Mouse (Mus musculus): Measurements from ENCODE around the gene B230104I21Rik. TPM values are rescaled to one million over a fixed set of nuclear protein-coding genes. Genes with fewer than 3 reads are reported as not detected.

The B230104I21Rik gene
- polyA plus RNA-seq, 1 experiment from 2014 or later = not detected

DNA sequence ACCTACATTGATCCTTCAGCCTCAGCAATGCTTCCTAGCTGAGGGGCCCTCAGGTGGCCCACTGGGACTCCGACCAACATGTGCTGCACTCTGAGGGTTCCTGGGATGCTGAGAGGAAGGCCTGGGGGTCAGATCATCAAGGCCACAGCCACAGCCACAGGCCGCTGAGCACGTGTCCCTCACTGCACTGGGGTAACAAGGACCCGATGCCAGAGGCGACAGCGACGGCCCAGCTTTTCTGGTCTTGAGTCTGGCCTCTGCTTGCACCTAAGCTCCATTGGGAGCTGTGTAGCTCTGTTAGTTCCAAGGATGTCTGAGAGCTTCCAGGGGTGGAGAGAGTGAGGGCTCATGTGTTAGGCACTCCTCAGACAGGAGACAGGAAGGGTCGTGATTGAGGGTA, 34.9 kb downstream of the B230104I21Rik start:
- 0 out of 2 replicates have a peak, but pooled peaks cover 3% of the 10 kb centered on the region for H3K4me1 ChIP-seq (ENCODE audit: insufficient read depth)
- H3K27ac ChIP-seq (ENCODE audit: low read depth) = no peak overlapping the region
- 80% methylated on average over 8 of the region's 8 CpGs for WGBS (ENCODE audit: insufficient replicate concordance)
- ATAC-seq (no peak), DNase-seq (no peak)
- H3K27me3 ChIP-seq (ENCODE audit: insufficient read depth, low read length) = no peaks in the 10 kb centered on the region
- H3K4me3 ChIP-seq (ENCODE audit: low read depth, low read length) = no peak overlapping the region
- H3K9ac ChIP-seq (replicated peaks) = no peak overlapping the region
- no peak overlapping the region for H3K4me2 ChIP-seq (ENCODE audit: low read depth, low read length)
- no peaks in the 10 kb centered on the region for H3K9me3 ChIP-seq (ENCODE audit: low read length)
- TF ChIP-seq EP300 (IDR thresholded peaks at IDR 0.05; ENCODE audit: low read depth) (no peak), CTCF (IDR thresholded peaks at IDR 0.05; ENCODE audit: low read depth) (no peak)
- H3K36me3 ChIP-seq (replicated peaks; ENCODE audit: insufficient read depth, low read length) = no peaks in the 10 kb centered on the region

DNA sequence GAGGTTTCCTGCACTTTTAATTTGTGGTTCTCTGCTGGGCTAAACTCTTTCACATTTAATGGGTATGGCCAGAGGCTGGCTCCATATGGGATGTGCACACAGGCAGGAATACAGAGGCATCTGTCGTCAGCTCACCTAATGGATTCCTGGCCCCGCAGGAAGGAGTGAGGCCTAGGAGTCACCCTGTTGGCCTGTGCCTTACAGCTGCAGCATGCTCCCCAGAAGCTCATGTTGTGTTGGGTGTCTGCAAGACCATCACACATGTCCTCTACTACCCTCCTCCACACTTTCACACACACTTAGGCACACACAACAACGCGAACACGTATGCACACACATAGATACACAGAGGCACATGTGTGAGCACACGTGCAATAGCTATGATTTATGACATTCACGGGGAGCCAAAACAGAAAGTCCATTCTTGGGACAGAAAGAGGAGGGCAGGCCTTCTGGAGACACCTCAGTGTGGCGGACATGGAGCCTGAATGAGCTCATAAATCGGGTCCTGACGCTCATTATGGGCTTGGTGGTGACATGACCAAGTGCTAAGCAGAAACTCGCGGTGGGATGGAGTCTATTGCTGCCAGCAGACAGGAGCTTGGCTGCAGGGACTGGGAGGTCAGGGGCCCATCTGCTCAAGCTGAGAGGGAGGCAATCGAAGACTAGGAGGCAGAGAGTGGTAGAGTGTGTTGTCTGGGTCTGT, 35.8 kb downstream of the B230104I21Rik start:
- 71% methylated on average over 13 of the region's 13 CpGs for WGBS (ENCODE audit: insufficient replicate concordance)
- no peak for ATAC-seq
- TF ChIP-seq CTCF (IDR thresholded peaks at IDR 0.05; ENCODE audit: low read depth) (no peak), EP300 (IDR thresholded peaks at IDR 0.05; ENCODE audit: low read depth) (no peak)

DNA sequence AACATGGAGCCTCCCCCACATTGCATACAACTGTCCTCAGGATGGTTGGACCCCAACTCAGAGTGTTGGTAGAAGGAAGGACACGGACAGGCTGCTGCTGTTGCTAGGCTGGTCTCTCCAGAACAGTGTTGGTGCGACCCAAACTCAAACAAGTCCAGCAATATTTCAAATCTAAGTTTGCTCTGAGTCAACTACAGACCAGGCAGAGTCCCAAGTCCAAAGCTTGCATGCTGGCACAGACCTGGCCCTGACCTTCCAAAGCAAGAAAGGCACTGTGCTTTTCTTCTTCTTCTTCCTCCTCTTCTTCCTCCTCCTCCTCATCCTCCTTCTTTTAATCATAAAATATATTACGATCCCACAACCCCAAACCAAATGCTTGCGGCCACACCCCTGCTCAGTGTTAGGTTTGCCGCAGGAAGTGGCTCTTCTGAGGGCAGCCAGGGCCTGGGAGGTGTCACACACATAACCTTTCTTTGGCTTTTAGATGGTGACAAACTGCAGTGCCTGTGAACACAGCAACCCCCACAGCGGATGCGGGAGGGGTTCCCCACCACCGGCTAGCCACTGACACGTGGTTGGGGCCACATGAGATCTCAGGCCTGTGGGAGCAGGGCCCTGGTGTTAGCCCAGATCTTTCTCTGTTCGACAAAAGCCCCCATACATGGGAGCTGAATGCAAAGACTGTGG, 40.2 kb downstream of the B230104I21Rik start:
- Histone ChIP-seq H3K27ac (ENCODE audit: low read depth) (peak overlapping the region; percentile 74), H3K4me2 (ENCODE audit: low read depth, low read length) (no peak overlapping the region), H3K9ac (replicated peaks) (no peak overlapping the region), H3K27me3 (ENCODE audit: insufficient read depth, low read length) (no peaks in the 10 kb centered on the region), H3K4me1 (ENCODE audit: insufficient read depth) (peaks cover 7% of the 10 kb centered on the region; the same call in 1 of the 2 replicates), H3K36me3 (replicated peaks; ENCODE audit: insufficient read depth, low read length) (no peaks in the 10 kb centered on the region), H3K9me3 (ENCODE audit: low read length) (no peaks in the 10 kb centered on the region), H3K4me3 (ENCODE audit: low read depth, low read length) (no peak overlapping the region)
- ATAC-seq (peak; percentile 78), DNase-seq (no peak)
- no peak for TF ChIP-seq EP300 (IDR thresholded peaks at IDR 0.05; ENCODE audit: low read depth)
- TF ChIP-seq CTCF (IDR thresholded peaks at IDR 0.05; ENCODE audit: low read depth) = no peak
- 42% methylated on average over 10 of the region's 10 CpGs for WGBS (ENCODE audit: insufficient replicate concordance)

More for the DNA sequence above, 35.8 kb downstream of the B230104I21Rik start:
- DNase-seq = no peak
- H3K9ac ChIP-seq (replicated peaks) = no peak overlapping the region
- peaks cover 7% of the 10 kb centered on the region; the same call in 1 of the 2 replicates for H3K4me1 ChIP-seq (ENCODE audit: insufficient read depth)
- no peaks in the 10 kb centered on the region for H3K9me3 ChIP-seq (ENCODE audit: low read length)
- H3K36me3 ChIP-seq (replicated peaks; ENCODE audit: insufficient read depth, low read length) = no peaks in the 10 kb centered on the region
- no peak overlapping the region for H3K4me3 ChIP-seq (ENCODE audit: low read depth, low read length)
- H3K4me2 ChIP-seq (ENCODE audit: low read depth, low read length) = no peak overlapping the region
- no peak overlapping the region for H3K27ac ChIP-seq (ENCODE audit: low read depth)
- H3K27me3 ChIP-seq (ENCODE audit: insufficient read depth, low read length) = no peaks in the 10 kb centered on the region

DNA sequence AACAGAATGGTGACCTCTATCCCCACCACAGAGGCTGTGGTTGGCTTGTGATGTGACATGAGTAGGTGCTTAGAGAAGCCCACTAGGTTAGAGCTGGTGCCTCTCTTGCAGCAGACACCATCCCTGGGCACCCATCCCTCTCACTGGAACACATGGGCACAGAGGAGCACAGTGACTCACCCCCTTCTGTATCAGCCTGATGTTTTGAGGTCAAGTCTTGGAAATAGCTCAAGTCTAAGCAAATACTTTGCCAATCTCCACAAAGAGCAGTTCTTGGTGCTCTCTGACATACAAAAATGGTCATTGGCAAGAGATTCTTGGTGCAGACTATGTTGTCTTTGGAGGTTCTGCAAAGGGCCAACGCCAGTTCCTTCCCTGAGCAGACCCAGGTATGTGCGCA, 42.9 kb downstream of the B230104I21Rik start:
- WGBS (ENCODE audit: insufficient replicate concordance) = 83% methylated on average over 2 of the region's 2 CpGs
- H3K27me3 ChIP-seq (ENCODE audit: insufficient read depth, low read length) = no peaks in the 10 kb centered on the region
- H3K4me2 ChIP-seq (ENCODE audit: low read depth, low read length) = no peak overlapping the region
- DNase-seq (no peak), ATAC-seq (no peak)
- no peak overlapping the region for H3K9ac ChIP-seq (replicated peaks)
- H3K27ac ChIP-seq (ENCODE audit: low read depth) = no peak overlapping the region
- TF ChIP-seq EP300 (IDR thresholded peaks at IDR 0.05; ENCODE audit: low read depth) = no peak
- no peak for TF ChIP-seq CTCF (IDR thresholded peaks at IDR 0.05; ENCODE audit: low read depth)
- H3K36me3 ChIP-seq (replicated peaks; ENCODE audit: insufficient read depth, low read length) = no peaks in the 10 kb centered on the region
- peaks cover 7% of the 10 kb centered on the region; the same call in 1 of the 2 replicates for H3K4me1 ChIP-seq (ENCODE audit: insufficient read depth)
- H3K9me3 ChIP-seq (ENCODE audit: low read length) = no peaks in the 10 kb centered on the region
- H3K4me3 ChIP-seq (ENCODE audit: low read depth, low read length) = no peak overlapping the region

DNA sequence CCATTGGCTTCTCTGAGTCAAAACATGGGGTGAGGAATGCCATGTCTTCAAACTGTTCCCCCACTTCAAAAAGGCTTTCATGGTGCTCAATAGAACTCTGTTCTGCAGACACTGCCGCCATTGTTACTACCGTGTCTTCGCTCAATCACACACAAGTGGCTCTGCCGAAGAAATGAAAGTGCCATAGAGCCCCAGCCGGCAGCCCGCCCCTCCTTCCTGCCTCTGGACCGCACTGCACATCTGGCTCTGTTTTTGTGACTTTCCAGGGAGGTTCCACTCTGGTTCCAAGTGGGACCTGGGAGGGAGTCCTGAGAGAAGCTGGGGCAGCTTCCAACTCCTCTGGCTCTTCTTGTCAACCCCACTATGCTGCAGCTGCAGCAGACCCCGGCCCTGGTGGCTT, 49.3 kb downstream of the B230104I21Rik start:
- Histone ChIP-seq H3K9me3 (ENCODE audit: low read length) (no peaks in the 10 kb centered on the region), H3K27me3 (ENCODE audit: insufficient read depth, low read length) (no peaks in the 10 kb centered on the region), H3K27ac (ENCODE audit: low read depth) (no peak overlapping the region), H3K4me2 (ENCODE audit: low read depth, low read length) (no peak overlapping the region), H3K9ac (replicated peaks) (no peak overlapping the region), H3K36me3 (replicated peaks; ENCODE audit: insufficient read depth, low read length) (no peaks in the 10 kb centered on the region), H3K4me3 (ENCODE audit: low read depth, low read length) (no peak overlapping the region), H3K4me1 (ENCODE audit: insufficient read depth) (no peaks in the 10 kb centered on the region)
- DNase-seq (no peak), ATAC-seq (no peak)
- no peak for TF ChIP-seq EP300 (IDR thresholded peaks at IDR 0.05; ENCODE audit: low read depth)
- WGBS (ENCODE audit: insufficient replicate concordance) = 80% methylated on average over 8 of the region's 8 CpGs

DNA sequence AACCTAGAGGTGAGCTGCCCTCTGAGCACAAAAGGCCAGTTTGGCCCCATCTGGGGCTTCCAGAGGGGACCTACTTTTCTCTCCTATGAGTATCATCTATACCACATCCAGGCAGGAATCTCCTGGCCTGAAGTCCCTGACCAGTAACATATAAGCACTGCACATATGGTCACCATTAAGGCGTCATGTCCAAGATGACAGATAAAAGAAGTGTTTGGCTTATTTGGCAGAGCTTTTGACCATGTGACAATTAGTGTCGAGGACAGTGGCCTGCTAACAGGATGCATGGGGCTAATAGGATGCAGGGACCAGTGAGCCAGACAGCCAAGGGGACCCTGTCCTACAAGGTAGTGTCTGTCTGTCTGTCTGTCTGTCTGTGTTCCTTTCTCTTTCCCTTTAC, 50.0 kb downstream of the B230104I21Rik start:
- H3K4me2 ChIP-seq (ENCODE audit: low read depth, low read length) = no peak overlapping the region
- ATAC-seq (no peak), DNase-seq (no peak)
- no peaks in the 10 kb centered on the region for H3K36me3 ChIP-seq (replicated peaks; ENCODE audit: insufficient read depth, low read length)
- H3K9me3 ChIP-seq (ENCODE audit: low read length) = no peaks in the 10 kb centered on the region
- H3K27me3 ChIP-seq (ENCODE audit: insufficient read depth, low read length) = no peaks in the 10 kb centered on the region
- no peak overlapping the region for H3K4me3 ChIP-seq (ENCODE audit: low read depth, low read length)
- H3K27ac ChIP-seq (ENCODE audit: low read depth) = no peak overlapping the region
- H3K4me1 ChIP-seq (ENCODE audit: insufficient read depth) = no peaks in the 10 kb centered on the region
- no peak overlapping the region for H3K9ac ChIP-seq (replicated peaks)
- TF ChIP-seq CTCF (IDR thresholded peaks at IDR 0.05; ENCODE audit: low read depth) (no peak), EP300 (IDR thresholded peaks at IDR 0.05; ENCODE audit: low read depth) (no peak)
- 70% methylated on average over 2 of the region's 2 CpGs for WGBS (ENCODE audit: insufficient replicate concordance)
